Mouse (Mus musculus): ENCODE results near the gene March10.

Gene March10

DNA sequence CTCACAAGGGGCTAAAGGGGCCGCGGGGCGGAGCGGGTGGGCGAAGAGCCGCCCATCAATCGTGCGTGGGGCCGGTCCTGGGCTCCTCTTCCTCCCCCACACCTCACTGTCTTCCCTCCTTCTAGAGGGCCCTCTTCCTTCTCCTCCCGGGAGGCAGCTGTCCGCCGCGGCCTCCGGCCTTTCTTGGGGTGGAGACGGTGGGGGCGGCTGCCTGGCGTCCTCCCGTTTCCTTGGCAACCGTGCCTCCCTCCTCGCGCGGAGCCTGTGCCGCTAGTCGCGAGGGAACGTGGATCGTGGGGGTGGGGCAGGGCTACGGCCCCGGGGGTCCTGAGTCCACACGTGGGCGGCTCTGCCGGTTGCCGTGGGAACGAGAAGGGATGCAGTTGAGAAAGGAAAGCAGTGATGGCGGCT, at the start of gene March10:
Gene March10 (minus strand): TSS at position 239 of the 411 bp plus-strand sequence.
- in situ Hi-C loops (cut with MboI; ENCODE audit: unreplicated experiment in 2 of 2) = no loop called here

DNA sequence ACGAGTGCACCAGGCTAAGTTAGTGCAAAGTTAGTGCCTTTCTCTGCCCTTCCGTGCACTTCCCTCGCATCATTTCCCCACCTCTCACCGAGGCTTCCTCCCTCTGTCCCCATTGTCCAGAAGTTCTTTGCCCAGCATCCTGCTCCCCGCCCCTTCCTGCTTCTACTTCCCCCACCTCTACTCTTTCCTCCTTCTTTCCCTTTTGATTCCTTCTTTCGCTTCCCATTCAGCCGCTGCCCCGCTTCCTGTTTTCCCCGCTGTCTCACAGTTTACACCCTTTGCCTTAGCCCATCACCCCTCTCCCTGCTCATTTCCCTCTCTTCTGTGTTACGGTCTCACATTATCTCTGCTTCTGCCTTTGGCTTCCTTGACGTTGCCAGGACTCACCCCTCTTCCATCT, 49.8 kb upstream of the March10 start:
- in situ Hi-C loops (cut with MboI; ENCODE audit: unreplicated experiment in 2 of 2) = no loop called here

DNA sequence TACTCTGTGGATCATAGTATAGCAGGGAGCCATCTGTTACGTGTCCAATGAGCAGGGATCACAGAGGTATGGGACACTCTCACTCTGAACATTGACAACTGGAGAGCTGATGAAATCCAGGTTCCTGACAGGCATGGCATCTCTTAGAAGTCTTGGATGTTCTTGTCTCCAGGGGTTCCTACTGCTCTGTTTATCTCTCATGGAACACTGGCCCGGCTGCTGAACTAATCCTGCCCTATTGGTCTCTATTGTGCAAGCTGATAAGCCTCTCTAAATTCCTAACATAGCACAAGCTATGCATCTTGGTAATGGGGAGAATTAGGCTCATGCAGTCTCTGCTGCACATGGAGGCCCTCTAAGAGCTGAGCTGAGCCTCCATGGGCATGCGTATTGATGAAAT, 48.5 kb upstream of the March10 start:
- in situ Hi-C loops (cut with MboI; ENCODE audit: unreplicated experiment in 2 of 2) = no loop called here

DNA sequence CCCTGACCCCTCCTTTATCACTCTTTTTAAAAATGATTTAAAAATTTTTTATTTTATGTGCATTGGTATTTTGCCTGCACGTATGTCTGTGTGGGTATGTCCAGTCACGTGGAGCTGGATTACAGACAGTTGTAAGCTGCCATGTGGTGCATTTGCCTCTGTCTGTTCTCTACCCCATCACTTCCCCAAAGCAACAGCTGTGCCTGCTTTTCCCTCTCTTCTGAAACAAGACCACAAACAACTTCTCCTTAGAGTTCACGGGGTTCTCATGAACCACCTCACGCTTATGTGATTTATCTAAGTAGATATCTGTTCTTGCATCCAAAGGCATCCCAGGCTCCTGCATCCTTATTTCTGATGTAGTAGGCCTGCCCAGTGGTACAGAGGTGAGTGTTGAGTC, 45.8 kb upstream of the March10 start:
- in situ Hi-C loops (cut with MboI; ENCODE audit: unreplicated experiment in 2 of 2) = no loop called here

DNA sequence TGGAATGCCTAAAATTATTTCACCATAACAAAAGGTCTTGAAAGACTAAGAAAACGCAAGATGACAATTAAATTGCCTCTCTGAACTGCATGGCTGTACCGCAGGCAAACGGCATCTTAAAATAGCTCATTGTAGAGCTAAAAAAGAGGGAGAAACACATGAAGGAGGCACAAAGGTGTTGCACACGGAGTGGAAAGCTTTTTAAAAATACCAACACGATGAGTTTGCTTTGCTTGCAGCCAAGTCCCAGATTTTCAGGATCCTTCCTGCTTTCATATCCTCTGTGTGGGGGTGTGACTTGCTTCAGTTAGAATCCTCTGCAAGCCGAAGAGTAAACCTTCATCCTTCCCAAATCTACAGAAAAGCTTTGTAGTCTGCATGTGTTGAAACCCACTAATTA, 41.0 kb upstream of the March10 start:
- in situ Hi-C loops (cut with MboI; ENCODE audit: unreplicated experiment in 2 of 2) = no loop called here

DNA sequence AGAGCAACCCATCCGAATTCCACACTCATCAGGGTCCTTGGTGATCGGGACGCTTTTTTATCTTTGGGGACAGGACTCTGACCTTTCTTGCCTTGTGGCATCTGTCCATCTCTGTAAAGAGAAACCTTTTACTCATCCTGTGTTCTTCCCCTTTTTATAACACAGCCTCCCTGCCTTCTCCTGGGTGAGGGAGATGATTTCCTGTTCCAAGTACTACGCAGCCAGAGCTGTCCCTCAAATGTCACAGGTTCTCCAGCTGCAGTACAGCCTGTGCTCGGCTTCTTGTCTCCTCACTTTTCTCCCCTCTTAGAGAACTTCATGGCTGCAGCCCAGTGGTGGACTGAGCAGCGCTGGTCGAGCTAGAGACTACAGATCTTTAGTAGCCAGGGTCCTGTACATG, 40.1 kb upstream of the March10 start:
- in situ Hi-C loops (cut with MboI; ENCODE audit: unreplicated experiment in 2 of 2) = no loop called here

DNA sequence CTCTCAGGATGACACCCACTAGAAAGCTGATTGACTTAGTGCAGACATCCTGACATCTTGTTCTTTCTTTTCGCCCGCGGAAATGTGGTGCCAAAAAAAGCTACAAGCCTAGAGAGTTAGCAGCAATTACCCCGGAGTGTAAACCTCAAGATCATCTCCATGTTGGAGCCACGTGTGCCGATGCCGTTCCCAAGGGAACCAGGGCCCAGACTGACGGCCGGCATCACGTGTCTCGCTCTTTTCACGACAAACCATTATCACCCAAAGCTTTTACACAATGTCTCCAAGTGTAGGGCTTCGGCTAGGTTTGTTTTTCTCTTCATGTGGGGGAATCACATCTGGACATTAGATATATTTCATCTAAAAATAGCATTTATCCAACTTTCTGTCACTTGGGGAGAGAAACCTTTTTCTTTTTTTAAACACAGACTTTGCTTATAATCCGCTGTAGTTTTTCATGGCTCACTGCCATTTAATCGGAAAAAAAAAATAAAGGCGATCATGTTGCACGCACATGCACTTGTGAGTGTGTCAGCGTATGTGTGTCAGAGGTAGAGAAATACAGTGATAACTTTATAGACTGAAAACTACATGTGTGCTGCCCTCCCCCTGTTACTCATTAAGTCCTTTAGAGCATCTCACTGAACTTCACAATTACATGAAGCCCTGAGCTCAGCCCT, 39.2 kb upstream of the March10 start:
- in situ Hi-C loops (cut with MboI; ENCODE audit: unreplicated experiment in 2 of 2) = no loop called here

DNA sequence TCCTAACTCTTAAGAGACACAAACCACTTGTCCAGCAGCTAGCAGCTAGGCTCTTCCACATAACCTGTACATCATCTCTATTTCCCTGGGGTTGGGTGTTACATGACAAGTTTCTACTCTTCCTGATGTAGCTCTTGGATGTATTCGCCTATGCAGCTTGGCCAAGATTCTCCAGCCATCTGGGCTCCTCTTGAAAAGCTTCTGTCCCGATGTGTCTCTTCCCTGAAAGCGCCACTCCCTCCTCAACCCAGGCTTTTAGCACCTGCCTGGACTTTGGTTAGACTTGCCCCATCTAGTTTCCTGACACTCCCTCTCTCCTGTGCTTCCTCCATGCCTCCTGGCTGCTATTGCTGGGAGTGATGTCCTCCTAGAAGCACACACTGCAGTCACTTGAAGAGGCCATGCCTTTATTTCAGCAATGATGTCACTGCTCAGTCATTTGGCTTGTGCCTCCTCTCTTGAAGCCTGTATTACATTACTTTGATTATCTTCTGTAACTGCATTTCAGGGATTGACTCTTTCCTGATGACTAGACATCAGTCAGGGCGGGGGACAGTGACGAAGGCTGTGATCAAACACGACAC, 38.3 kb upstream of the March10 start:
- in situ Hi-C loops (cut with MboI; ENCODE audit: unreplicated experiment in 2 of 2) = no loop called here

DNA sequence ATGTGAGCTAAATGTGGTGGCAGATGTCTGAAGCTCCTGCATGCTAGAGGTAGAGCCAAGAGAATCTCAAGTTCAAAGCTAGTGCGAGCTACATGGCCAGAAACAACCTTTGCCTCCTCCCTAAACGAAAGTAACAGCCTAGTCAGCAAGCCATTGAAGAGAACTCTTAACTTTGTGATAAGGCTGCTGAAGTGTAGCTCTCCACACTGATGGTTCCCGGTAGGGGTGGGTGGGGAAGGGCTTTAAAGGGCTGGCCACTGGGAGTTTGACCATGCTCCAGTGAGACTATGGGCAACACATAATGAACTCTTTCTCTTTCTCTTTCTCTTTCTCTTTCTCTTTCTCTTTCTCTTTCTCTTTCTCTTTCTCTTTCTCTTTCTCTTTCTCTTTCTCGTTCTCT, 35.9 kb upstream of the March10 start:
- in situ Hi-C loops (cut with MboI; ENCODE audit: unreplicated experiment in 2 of 2) = no loop called here

DNA sequence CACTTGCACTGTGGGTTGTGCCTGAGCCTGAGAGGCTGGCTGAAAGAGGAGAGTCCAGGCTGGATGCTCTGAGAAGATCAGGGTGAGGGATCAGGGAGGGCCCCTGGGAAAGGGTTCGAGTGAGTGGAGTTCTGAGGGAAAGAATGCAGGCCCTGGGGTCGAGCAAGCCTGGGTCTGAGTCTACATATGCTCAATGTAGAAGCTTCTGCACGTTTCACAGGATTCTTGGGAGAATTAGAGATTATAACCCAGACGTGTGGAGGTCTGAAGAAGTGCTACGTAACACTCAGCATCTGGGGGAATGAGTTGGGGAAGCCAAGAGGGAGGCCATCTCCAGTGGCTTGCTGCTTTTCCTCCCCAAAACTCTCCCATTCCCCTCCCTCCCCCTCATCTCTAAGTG, 34.4 kb upstream of the March10 start:
- in situ Hi-C loops (cut with MboI; ENCODE audit: unreplicated experiment in 2 of 2) = no loop called here

DNA sequence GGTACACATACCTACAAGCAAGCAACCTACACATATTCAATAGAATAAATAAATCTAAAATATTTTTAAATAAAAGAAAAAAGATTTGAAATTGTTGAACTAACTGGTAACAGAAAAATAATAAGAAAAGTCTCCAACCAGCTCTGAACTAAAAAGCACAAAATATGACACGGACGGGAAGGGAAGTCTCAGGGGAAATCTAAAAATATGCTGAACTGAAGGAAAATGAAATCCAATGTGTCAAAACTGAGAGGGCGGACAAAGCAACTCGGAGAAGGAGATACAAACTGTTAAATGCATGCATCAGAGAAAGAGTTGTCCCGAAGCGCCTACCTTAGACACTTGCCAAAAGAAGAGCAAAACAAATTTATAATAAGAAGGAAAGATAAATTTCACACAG, 28.9 kb upstream of the March10 start:
- in situ Hi-C loops (cut with MboI; ENCODE audit: unreplicated experiment in 2 of 2) = no loop called here

DNA sequence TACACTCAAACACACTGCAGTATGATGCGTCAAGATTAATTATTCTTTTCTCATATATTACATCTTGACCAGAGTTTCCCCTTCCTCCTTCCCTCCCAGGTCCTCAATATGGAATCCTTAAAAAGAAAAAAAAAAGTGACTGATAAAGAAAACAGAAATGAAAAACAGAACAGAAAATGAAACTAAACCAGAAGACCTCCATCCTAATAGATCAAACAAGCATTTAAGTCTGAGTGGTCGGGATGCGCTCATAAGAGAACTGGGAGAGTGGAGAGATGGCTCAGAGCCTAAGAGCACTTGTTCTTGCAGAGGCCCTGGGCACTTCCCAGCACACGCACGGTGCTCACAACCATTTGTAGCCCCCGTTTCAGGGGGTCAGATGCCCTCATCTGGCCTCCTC, 28.5 kb upstream of the March10 start:
- in situ Hi-C loops (cut with MboI; ENCODE audit: unreplicated experiment in 2 of 2) = no loop called here

DNA sequence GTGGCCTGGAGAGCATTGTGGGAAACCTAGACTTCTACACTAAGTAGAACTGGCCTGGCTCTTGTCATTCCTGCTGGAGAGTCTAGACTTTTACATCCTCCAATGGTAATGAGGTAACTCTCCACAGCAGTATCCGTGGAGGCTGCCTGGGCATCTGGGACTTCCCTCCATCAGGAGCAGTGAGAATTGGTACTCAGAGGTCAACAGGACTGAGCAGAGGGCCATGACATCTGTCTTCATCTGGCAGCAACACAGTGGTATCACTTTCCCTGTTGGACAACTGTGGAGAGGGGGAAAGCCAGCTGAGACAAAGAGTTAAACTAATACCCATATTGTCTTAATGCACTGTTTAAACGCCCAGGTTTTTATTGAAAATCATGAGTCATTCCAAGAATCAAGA, 26.2 kb upstream of the March10 start:
- in situ Hi-C loops (cut with MboI; ENCODE audit: unreplicated experiment in 2 of 2) = no loop called here

DNA sequence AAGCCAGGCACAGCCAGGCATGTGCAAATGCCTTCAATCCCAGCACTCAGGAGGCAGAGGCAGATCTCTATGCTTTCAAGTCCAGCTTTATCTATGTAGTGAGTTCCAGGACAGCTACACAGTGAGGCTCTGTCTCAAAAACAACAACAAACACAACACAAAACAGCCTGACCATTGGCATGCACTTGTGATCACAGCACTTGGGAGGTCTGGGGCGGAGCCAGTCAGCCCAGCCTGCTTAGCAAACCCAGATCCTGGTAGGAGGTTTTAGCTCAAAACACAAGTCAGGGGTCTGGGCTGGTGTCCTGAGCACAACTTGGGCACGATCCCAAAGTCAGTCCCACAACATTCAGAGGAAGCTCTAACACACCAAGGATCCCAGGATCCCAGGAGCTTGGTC, 18.2 kb upstream of the March10 start:
- in situ Hi-C loops (cut with MboI; ENCODE audit: unreplicated experiment in 2 of 2) = no loop called here

DNA sequence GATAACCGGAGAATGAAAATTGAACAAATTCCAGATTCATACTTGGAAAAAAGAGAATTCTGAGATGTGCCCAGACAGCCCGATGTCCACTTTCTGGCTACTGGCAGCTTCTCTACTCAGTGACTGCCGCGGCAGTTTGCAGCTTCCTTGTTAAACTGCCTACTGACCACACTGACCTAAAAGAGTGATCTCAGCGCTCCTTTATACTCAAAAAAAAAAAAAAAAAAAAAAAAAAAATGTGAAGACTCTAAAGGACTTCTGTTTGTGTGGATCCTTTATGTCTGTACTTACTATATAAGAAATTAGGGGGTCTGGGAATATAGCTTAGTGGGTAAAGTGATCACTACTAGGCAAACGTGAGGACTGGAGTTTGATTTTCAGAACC, 17.8 kb upstream of the March10 start:
- in situ Hi-C loops (cut with MboI; ENCODE audit: unreplicated experiment in 2 of 2) = no loop called here

DNA sequence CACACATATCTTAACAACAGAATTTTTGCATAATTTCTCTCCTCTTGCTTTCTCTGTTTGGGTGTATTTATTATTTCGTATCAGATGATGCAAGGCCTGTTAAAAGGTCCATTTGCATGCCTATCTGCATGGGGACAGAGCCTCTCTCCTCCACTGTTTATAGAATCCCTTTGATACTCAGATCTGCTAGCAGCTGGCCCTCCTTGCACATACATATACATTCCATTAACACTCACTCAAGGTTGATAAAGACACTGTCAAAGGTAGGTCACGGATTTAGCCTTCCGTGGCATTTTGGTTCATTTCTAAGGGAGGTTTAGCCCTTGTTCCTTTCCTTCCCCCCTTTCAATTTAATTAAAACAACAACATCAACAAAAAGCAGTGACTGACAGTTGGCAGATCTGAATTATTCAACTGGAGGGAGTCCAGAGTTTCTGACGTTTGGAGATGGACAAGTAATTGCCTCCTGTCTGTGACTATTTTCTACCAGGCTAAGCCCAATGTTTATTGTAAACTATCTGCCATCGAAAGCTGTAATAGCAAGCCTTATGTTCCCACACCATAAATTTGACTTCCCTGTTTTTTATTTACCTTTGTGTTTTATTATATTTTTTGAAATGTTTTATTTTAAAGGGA, 17.3 kb upstream of the March10 start:
- in situ Hi-C loops (cut with MboI; ENCODE audit: unreplicated experiment in 2 of 2) = no loop called here

DNA sequence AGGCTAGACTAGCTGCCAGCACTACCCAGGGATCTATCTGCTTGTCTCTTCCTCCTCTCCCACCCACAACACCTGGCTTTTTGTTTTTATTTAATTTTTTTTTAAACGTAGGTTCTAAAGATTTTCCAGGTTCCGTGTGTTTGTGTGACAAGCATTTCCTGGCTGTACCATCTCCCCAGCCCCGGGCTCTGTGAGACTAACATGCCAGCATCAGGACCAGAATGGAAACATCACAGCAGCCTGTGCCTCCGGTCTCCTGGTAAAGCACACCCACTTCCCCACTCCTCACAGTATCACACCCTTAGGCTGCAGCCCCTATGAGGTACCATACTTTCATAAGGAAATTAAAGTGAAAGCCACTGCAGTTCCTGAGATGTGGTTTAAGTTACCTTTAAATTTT, 16.1 kb upstream of the March10 start:
- in situ Hi-C loops (cut with MboI; ENCODE audit: unreplicated experiment in 2 of 2) = no loop called here

DNA sequence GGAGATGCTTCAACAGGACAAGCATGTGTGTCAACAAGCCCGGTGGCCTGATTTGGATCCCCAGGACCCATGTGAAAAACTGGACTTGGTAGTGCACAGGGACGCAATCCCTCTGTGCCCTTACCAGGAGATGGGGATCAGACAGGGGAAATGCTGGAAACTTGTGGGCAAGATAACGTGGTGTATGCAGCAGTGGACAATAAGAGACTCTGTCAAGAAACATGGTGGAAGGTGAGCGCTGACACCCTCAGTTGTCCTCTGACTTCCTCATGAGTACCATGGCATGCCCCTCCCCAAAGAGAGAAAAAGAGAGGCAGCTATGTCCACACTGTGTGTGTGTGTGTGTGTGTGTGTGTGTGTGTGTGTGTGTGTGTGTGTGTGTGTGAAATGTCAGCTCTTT, 14.4 kb upstream of the March10 start:
- in situ Hi-C loops (cut with MboI; ENCODE audit: unreplicated experiment in 2 of 2) = no loop called here

DNA sequence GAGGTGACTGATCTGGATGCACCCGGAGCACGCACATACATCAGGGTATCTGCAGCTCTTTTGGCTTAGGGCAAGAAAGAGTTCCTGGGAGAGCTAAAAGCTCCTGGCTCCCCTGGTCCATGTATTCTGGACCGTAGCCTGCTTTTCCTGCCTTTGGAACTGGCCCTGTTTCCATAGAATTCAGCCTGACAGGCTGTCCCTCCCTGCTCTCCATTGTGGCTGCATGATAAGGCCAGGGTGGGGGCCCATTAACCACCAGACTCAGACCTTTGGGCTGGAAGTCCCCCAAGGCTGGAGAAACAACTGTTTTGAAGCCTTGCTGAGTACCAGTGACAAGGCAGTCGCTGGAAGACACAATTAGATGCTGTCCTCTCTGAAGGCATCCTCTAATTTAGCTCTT, 13.0 kb upstream of the March10 start:
- in situ Hi-C loops (cut with MboI; ENCODE audit: unreplicated experiment in 2 of 2) = no loop called here

DNA sequence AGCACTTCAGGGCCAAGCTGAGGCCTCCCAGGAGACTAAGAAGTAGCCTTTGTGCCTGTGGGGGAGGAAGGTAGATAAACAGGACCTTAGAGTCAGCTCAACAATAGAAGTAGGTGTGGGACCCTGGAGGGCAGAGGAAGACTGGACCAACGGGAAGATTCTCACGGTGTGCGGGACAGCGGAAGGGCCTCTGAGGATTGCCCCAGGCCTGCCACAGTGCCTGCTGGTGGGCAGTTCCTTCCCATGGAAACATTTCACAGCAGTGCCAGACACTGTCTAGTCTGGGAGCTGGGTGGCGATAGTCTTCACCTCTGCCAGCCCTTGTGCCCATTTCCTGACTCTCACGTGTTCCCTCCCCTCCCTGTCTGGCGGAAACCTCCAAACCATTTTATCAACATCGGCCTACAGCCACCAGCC, 12.6 kb upstream of the March10 start:
- in situ Hi-C loops (cut with MboI; ENCODE audit: unreplicated experiment in 2 of 2) = no loop called here

DNA sequence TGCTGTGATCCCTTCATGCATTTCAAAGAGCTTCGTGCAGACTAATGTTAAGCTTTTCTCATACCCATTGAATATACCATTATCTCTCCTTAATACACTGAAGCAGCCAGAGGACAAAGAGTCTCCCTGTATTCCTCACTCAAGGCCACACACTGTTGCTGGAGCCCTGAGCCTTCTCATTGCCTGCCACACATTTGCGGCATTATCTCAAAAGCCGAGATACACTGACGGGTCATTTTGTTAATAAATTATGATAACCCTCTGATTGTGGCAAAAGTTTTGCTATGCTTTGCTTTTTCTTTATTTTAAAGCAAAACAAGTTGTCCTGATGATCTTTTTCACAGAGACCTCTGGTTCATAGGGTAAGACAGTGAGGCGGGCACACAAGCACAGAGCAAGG, 11.9 kb upstream of the March10 start:
- in situ Hi-C loops (cut with MboI; ENCODE audit: unreplicated experiment in 2 of 2) = no loop called here

DNA sequence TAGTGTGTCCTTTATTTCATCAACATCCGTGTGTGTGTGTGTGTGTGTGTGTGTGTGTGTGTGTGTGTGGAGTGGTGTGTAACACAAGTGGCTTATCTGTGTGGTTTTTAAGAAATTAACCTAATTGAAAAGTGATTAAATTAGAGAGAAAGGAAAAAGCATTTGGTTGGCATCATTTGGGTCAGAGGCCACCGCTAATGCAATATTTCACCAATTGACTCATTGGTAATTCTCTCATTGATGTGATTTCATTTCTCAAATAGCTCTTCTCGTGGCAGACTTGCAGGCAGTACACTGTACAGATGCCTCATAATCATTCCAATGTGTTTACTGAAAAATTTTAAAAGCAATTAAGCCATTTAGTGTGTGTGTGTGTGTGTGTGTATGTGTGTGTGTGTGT, 11.3 kb upstream of the March10 start:
- in situ Hi-C loops (cut with MboI; ENCODE audit: unreplicated experiment in 2 of 2) = no loop called here

All from v-Abl transformed pro-B cells (cell line).